Mouse (Mus musculus): ENCODE data around the gene Ostm1.
A peak's percentile ranks its signal among the peaks of the same experiment; 100 is the strongest.

Gene Ostm1

DNA sequence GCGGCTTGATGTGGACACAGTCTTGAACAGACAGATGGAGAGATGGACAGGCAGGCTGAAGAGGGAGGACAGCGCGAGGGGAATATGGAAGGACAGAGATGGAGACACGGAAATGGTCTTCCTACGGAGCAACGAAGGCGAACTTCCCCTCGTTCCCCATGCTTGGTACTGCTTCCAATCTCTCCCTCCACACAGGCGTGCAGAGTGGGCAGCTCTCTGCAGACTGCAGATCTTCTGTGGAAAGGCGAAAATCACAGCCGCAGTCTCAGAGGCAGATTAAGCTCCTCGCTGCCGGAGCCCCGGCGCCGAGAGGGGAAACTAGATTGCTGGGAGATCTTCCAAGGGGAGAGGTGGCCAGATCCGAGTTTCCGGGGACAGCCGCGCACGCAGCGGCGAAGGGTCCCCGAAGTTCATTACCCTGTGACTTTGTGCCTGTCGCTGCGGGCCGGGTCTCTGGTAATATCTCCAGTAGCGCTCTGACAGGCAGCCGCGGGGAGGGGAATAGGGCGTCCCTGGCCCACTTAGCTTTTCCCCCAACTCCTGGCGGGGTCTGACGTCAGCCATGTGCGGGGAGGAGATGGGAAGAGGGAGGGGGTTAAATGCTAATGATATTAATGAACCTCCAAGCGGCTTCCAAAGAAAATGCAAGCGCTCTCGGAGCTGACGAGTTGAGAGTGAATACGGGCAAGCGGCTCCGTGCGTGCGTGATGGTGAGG lies at the start of gene Ostm1, which contains the start of gene Nr2e1:
Gene Ostm1 (plus strand): TSS at position 666 of the 716 bp plus-strand sequence.
Gene Nr2e1 (minus strand): TSS at position 476 of the 716 bp plus-strand sequence.
- peak in 1 of 2 experiments; percentile 42 for DNase-seq

DNA sequence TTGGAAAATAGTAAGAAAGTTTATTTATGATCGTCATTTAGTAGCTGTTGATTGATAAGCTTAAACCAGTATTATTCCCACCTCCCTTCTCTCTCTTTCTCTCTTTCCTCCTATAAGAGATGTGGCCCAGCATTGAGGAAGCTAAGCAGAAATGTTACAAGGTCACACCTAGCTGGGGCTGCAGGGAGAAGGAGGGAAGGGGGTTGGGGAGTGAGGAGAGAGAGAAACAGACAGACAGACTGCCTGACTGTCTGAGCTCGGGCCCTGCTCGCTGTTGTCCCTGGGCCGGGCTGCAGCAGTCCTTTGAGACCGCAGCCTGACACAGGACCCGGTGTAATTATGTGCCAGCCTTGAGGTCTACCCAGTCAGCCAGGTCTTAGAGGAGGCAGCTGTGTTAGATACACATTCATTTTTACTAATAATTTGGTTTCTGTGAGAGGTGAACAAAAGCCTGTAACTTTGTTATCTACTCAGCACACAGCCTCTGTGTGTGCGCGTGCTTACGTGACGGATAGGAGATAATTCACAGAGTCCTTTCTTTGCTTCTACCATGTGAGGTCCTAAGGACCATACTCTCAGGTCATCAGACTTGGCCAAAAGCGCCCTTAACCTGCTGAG lies 49.7 kb upstream of the Ostm1 start:
- no peak for DNase-seq

DNA sequence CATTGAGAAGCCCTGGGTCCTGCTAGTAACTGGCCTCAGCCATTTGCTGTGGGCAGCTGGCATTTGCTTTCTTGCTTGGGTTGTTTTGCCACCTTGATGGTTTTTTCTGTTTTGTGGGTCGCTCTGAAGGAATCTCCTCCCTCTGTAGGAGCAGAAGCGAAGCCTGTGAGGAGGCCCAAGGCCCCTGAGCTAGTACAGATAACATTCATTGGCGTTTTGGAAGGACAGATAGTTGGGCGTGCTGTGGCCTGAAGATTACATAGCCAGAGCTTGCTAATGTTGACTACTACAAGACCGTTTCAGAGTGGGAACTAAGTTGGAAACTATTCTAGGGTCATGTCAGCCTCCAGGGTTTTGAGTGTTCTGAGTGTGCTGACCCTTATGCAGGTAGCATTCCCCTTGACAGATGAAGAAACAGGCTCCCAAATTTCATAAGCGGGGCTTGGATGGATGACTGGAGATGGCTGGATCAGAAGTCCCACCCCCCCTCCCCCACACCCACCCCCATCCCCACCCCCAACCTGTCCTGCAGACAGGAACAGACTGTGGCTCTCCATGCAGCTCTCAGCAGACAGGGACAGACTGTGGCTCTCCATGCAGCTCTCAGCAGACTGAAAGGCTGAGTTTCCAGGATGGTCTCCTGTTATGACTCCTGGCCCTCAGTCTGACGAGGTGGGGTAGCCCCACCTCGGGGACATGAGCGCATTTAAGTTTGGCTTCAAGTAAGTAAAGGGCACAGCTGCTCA lies 45.9 kb upstream of the Ostm1 start:
- DNase-seq, result no peak

DNA sequence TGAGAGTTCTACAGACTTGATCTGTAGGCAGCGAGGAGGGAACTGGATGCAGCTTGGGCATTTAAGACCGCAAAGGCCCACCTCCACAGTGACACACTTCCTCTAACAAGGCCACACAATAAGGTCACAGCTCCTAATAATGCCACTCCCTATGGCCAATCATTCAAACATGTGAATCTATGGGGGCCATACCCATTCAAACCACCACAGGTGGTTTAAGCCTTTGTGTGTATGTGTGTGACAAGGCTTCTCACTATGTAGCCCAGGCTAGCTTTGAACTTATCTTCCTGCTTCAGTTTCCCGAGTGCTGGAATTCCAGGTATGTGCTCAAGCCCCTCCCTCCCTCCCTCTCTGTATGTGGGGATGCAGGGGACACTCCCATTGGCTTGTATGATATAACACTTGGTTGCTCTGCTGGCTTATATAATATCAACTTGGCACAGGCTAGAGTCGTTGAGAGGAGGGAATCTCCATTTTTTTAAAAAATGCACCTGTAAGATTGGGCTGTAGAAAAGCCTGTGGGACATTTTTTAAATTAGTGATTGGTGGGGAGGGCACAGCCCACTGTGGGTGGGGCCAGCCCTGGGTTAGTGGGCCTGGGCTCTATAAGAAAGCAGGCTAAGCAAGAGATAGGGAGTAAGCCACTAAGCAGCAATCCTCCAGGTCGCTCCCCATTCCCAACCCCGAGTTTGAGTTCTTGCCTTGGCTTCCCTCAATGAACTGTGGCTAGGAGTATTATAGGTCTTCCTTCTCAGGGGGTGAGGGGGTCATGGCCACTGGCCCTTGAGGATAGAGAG lies 37.7 kb upstream of the Ostm1 start:
- DNase-seq, result no peak

DNA sequence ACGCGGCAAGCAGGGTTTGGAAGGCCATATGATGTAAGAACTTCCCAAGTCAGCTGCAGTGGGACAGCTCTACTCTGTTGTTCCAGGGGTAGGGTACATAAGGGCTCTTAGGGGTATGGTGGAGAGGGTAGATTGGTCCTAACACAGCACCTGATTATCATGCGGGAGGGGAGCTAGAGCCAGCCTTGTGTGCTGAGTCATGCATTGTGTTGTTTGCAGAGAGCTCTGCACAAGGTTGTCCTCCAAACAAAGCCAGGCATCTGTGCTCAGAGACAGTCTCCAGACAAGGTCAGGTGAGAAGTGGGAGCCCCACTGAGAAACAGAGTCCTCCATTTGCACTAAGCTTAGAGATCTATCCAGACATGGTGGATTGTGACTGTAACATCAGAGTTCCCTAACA lies 37.1 kb upstream of the Ostm1 start:
- no peak for DNase-seq

DNA sequence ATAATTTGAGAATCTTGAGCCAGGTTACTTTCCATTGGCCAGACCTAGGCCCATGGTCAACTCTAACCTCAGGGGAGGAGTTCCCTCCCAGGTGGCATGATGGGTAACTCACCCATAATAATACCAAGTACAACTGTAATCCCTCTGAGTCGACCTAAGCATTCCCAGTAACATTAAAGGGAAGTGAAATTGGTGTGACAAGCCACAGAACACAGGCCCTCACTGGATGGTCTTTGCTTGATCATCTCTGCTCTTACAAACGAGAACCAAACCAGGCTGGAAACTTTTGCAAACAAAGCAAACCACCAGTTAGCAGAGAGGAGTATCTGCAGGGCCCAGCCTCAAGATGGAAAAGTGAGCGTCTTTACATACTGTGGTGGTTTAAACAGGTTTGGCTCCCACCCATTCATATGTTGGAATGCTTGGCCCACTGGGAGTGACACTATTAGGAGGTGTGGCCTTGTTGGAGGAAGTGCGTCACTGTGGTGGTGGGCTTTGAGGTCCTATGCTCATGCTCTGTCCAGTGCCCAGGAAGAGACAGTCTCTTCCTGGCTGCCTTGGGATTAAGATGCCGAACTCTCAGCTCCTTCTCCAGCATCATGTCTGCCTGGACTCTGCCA lies 23.9 kb upstream of the Ostm1 start:
- DNase-seq, result no peak

DNA sequence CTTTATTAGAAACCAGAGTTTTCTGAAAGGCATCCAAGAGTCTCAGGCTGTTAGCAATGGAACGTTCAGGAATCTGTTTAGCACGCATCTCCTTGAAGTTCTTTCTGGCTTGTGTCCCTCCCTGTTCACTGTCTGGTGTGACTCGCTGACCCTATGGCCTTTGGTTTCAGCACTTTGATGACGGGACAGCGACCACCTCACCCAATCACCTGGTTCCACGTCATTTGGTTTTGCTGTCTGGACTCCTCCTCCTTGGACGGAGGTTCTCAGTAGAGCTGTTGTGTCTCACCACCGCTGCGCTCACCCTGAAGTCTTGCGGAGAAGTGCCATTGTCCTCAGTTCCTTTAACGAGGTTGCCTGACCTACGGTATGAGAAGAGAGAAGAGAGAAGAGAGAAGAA lies 21.4 kb upstream of the Ostm1 start:
- no peak for DNase-seq

DNA sequence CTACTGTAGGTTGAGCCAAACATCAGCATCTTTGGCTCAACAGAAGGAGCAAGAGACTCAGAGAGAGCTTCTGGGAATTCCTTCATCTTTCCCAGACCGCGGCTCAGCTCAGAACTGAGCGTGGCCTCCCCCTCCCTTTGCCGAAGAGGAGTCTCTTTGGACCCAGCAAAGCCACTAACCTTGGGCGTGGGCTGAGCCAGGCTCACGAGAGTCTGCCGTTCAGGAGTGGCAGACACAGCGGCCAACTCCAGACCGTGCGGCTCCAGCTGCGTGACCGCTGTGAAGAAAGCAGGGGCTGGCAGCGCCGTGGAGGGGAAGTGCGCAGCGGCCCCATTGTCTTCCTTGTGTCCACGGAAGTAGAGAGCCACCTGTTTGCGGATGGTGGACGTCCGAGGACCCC lies 11.1 kb upstream of the Ostm1 start:
- DNase-seq, result no peak

DNA sequence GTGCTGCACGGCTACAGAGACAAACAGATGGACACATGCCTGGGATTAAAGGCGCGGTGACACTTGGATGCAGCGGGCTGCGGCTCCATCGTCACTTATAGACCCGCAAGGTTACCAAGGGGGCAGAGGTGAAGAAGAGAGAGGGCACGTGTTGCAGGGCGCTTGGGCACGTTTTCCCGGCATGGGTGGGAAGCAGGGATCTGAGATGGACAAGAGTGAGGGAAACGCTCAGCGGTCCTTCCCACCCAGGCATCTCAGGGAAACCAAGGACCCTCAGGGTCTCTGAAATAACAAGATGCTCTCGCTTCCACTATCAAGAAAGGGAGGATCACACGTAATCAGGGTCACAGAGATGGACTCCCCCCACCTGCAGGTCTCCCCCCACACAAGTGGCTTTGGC lies 10.7 kb upstream of the Ostm1 start:
- no peak for DNase-seq

DNA sequence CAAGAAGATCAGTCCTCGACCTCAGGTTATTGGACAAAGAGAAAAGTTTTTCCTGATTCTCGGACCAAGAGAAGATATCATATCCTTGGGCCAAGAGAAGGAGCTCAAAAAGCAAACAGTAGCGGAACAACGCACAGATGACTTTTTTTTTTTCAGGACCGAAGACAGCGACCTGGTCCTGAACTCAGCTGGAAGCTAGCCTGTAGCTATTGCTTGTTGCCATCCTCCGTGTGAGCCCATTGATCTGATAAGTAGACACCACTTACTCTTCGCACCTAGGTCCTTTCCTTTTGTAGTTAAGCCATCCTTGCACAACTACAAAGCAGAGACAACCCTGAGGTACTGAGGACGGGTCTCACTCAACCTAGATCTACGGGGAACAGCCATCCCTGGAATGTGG lies 9.0 kb upstream of the Ostm1 start:
- no peak for DNase-seq

DNA sequence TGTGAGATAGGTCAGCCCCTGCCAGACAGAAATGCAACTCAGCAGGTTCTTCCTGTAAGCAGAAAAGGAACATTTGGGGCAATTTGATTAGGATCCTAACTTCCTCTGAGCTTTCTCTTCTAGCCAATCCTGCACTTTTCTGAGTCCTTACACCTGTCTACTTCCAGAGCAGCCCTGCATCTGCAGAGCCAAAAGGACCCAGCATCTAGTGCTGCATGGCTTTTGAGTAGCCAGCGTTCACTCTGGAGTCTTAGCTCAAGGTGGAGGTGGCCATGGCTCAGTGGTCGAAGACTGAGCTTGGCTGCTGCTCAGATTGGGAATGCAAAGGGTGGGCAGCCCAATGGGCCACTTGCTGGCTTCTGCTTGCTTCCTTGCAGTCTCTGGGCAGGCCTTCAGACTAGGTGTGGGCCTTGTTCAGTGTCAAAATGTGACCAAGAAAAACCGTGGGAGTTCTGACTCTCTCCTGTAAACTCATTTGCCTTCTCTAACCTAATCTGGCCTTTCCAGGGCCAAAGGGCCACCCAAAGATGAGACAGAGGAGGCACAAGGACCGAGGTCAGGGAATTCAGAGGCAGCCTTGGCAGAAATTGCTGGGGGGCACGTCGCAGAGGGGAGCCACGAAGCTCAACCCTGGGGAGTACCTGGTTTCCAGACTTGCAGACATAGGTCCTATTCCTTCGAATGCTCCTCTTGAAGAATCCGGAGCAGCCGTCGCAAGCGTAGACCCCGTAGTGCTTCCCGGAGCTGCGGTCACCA lies 5.9 kb upstream of the Ostm1 start:
- DNase-seq, result no peak

DNA sequence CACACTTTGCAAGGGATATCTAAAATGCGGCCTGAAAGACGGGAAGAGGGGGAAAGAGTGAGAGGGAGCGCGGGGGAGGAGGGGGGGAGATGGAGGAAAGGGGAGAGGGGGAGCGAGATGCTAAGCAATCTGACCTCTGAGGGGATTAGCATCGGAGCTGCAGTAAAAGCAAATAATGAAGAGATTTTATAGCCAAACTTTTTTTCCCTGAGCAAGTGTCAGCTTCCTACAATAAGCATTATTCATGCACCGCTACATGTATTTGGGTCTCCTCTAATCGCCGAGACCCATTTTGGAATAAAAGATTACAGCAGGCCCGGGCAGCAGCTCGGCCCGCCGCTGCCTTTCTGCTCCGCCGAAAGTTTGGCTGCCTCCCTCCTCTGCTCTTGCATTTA lies 5.3 kb upstream of the Ostm1 start:
- DNase-seq, result no peak

DNA sequence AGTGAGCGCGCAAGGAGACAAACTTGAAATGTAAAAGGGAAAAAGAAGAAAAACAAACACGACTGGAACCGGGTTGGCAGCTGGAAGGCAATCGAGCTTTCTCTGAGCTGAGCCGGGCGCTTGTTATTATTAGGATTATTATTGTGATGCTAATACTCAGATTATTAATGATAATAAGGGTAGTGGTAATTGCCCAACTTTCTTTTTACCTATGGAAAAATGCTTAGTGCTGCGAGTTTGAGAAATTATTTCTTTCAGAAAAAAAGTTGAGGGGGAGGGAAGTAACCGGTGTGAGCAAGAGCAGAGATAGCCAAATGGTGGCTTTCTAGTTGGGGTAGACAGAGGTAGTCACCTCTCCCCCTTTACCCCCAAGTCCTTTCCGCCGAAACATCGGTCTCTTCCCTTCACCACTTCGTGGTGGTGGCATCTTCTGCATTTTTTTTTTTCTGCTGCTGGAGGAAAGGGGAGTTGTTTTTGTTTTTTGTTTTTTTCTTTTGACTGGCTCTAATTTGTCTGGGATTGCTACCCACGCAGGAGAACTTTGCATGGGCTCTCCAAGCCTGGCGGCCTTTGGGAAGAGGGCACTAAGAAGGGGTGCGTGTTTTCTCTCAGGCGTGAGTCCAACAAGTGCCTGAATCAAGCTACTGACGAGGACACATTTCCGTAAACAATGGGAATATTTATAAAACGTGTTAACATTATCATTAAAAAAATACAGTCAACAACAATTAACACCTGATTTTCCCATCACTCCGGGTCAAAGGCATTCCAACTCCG lies 4.7 kb upstream of the Ostm1 start:
- DNase-seq, result no peak

DNA sequence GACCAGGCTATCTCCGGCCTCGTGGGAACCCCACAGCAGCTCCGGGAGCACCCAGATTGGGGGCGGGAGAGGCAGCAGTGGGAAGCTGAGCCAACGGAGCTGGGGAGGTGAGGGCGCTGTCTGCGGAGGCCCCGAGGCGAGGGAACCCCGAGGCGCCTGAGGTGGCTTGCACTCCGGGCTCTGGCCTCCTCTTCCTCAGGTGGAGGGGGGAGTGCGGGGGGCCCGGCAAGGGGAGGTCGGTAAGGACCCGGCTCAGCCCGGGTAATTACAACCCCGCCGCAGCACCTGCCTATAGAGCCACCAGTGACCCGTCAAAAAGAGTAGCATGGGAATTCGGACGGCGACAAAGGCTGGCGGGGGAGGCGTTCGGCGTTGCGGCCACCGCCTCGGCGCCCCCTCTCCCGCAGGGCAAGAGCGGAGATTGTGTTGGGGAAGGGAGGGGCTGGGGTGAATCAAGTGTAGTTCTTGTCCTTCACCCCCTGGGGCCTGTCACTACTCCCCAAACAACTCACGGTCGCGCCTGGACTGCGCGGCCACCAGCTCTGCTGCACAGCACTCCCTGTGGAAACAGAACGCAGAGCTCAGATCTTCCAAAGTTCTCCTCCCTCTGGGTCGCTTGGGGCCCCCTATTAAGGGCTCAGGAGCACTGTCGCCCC lies 4.0 kb upstream of the Ostm1 start:
- no peak for DNase-seq

DNA sequence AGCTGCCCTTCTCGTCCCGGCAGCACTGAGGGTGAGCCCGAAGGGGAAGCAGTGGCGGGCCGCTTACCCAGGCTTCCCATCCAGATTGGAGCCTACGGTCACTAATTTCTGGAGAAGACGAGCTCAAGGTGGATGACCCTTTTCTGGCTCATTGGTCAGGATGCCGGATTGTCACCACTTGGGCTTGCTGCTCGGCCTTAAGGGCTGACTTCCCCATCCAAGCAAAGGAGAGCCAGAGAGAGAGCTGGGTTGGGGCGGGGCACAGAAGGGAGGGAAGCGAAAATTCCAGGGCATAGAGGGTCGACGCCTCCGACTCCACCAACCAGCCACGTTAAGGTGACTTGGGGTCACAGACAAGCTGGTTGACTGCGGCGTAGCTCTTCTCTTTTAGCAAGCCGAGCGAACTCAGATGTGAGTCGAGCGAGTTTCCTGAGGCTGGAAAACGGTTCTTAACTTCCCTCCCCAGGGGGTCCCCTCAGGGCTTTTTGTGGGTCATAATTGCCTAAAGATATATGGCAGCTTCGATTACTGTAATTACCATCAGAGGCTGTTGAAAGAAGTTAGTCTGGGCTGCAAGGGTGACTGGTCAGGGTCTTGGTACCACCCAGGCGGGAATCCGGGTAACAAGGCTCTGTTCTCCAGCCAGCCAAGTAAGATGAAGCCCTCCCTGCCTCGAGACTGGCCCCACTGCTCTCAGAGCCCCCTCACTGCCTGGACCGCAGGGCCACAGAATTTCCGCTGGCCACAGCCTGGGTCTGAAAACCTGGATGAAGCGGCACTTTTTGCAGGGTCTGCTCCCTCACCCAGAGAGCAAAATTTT lies 3.3 kb upstream of the Ostm1 start:
- no peak for DNase-seq

DNA sequence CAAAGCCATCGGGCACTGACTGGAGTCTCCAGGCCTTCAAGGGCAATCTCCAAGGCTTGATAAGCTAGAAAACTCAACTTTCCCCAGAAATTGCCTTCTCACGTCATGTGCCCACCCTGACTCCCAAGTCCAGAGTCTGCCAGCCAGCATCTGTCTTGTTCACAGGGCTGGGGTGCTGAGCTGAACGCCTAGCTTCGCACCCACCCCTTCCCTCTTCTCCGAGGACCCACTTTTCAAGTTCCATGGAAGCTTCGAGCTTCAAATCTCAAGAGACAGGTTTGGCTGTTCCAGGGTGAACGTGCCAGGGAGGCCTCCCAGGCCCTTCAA lies 2.7 kb upstream of the Ostm1 start:
- DNase-seq, result no peak

DNA sequence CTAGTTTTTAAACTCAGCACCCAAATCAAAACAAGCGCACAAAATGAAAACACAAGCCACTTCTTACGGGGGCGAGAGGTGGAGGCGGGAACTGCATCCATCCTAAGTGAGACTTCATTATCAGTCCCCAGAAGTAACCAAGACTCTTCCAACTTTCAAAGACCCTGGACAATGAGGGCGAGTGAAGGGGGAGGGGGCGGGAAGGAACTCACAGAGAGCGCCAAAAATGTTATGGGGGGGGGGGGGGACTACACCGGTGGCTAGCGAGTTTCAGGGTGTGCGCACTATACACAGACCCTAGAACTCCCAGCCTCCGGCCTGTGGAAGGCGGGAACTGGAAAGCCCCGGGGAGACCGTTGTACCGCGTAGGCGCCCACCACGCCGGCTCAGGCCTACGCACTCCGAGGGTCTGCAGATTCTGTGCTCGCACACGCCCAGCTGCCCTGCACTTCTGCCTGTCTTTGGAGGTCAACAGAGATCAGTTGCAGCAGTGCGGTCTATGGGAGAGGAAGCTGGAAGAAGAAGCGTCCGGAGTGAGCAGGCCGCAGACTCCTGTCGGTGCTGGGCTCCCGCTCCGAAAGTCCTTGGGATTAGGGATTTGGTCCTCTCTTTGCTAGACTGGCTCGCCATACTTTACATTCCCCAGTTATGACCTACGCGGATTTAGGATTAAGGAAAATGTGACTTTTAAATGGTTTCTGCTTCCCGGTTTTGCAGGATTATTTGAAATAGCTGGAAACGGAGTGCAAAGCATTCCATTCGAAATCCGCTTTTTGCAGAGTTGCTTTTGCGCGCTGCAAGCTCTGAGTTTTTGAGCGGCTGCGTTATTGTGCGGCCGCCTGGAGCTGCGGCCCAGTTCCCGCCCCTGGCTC lies 1.7 kb upstream of the Ostm1 start:
- no peak for DNase-seq

DNA sequence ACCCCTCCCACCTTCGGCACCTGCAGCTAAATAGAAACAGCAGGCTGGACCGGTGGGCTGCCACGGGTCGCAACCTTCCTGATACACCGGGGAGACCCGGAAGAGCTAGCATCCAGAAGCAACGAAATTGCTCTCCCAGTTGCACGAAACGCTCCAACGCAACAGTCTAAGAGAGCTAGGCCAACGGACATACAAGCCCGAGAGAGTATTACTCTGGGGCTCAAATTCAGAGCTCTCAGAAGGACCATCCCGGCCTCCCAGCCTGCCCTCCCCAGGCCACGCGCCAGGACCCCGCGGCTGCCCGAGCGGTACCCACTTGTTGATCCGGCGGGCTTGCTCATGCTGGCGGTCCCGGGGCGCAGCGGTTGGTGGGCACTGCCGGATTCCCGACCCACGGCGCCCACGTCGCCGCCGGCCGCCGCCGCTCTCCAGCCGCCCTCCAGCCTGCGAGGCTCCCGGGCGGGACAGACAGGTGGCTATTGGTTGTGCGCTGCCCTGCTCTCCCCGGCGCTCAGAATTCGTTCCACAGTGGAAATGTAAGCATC lies 984 bp upstream of the Ostm1 start:
- no peak for DNase-seq
